Mouse (Mus musculus): ENCODE measurements around the gene Kif1c. TPM values are rescaled to one million over a fixed set of nuclear protein-coding genes. Genes with fewer than 3 reads are reported as not detected.
"Not testable (repeated sequence)": the region's sequence is repeated elsewhere in the genome, so short reads cannot be mapped to it uniquely, and the experiment has no call there.

The Kif1c gene
- total RNA-seq, 2 experiments from 2014 or later = 71.5 to 78.9 TPM

- no peak for DNase-seq (ENCODE audit: extremely low spot score in 1 of 2, low spot score in 1 of 2)
Observed at GRCm38 (mm10) chr11:70741603-70742002, 41.3 kb downstream of the Kif1c start.

DNA sequence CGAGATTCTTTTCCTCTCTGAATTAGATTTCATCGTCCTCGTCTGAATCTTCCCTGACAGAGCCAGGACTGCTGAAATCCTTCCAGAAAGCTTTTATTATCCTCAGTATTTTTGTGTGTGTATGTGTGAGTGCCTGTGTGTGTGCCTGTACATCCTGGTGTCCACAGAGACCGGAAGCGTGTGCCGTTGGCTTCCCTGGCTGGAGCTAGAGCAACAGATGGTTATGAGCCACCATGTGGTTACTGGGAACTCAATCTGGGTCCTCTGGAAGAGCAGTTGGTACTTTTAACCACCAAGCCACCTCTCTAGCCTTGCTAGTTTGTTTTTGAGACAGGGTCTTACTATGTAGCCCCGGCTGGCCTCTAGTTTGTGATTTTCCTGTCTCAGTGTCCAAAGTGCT lies 41.8 kb downstream of the Kif1c start:
- DNase-seq (ENCODE audit: extremely low spot score in 1 of 2, low spot score in 1 of 2) = no peak

GRCm38 (mm10) chr11:70742581-70743459 lies 42.5 kb downstream of the Kif1c start:
- no peak for DNase-seq (ENCODE audit: extremely low spot score in 1 of 2, low spot score in 1 of 2)

- DNase-seq (ENCODE audit: extremely low spot score in 1 of 2, low spot score in 1 of 2) = no peak
Observed at GRCm38 (mm10) chr11:70745636-70746035, 45.3 kb downstream of the Kif1c start.

- no peak for DNase-seq (ENCODE audit: extremely low spot score in 1 of 2, low spot score in 1 of 2)
Observed at GRCm38 (mm10) chr11:70747876-70748545, 47.7 kb downstream of the Kif1c start.

- DNase-seq (ENCODE audit: extremely low spot score in 1 of 2, low spot score in 1 of 2) = no peak
Observed at GRCm38 (mm10) chr11:70752337-70753017, 52.1 kb downstream of the Kif1c start.

GRCm38 (mm10) chr11:70753146-70753545 lies 52.8 kb downstream of the Kif1c start:
- no peak for DNase-seq (ENCODE audit: extremely low spot score in 1 of 2, low spot score in 1 of 2)

DNA sequence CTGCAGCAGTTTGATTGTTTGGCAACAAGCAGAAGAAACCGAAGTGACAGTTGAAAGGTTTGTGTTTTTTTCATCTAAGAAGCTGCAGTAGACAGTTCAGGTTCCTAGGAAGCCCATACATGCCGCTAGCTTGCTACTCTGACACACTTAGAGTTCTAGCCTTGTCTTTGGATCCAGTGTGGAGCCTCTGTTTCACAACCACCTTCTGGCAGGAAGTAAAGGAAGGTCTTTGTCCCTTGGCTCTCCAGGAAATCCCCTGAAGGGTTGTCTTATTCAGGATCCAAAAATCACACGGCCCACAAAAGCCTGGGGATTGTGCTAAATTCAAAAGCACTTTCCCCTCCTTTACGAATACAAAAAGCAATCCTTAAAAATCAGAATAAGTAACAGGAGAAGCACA lies 54.1 kb downstream of the Kif1c start:
- no peak for DNase-seq (ENCODE audit: extremely low spot score in 1 of 2, low spot score in 1 of 2)

GRCm38 (mm10) chr11:70754958-70755357 lies 54.6 kb downstream of the Kif1c start:
- no peak for DNase-seq (ENCODE audit: extremely low spot score in 1 of 2, low spot score in 1 of 2)

DNA sequence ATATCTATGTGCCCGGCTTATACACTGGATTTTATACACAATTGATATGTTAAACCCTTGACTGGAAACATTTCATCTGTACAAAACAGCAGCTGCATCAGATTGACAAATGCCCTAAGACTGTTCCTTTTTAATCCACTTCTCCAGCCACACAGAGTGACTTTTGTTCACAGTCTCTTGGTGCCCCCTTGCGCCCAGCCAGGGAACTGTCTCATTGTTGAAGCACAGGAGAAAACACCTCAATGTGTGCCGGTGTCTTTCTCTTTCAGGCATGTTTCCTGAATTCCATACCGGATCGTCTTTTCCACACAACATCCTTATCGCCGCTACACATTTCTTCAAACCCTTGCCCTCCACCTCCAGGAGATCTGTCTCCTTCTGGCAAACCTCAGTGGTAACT lies 55.3 kb downstream of the Kif1c start:
- DNase-seq (ENCODE audit: extremely low spot score in 1 of 2, low spot score in 1 of 2) = peak; percentile 78 to 98

DNA sequence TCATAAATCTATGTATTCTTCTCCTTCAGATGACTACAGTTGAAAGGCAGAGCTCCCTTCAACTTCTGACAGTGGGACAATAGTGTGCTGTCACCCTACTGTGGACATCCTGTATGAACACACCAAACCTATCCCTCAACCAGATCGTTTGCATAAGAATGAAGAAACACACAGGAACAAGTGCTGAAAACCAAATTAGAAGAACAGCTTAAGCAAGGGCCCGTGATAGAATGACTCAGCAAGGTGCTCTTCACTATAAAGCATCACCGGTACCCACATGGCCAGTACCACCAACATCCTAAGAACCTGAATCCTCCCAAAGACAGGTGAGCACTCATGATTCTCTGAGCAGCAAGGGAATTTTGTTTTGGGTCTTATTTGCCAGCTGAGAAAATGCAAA lies 60.1 kb downstream of the Kif1c start:
- DNase-seq (ENCODE audit: extremely low spot score in 1 of 2, low spot score in 1 of 2) = not testable (repeated sequence)

DNA sequence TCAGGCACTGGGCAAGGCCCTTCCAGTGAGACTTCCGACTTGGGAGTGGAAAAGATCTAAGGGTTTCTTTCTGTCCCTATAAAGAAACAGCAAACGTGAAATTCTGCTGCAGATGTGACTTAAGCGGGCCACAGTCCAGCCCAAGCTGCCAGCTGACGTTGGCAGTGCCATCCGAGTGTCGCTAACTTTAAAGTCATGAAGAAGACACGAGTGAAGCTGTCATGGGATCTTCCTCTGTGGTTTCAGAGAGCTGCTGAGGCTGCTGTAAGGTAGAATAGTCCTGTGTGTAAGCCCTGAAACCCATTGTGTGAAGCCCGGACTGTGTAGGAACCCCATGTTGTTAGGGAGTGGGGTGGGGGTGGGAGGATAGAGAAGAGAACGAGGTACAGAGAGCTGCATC lies 62.3 kb downstream of the Kif1c start:
- no peak for DNase-seq (ENCODE audit: extremely low spot score in 1 of 2, low spot score in 1 of 2)

- DNase-seq (ENCODE audit: extremely low spot score in 1 of 2, low spot score in 1 of 2) = no peak
Observed at GRCm38 (mm10) chr11:70763582-70763935, 63.2 kb downstream of the Kif1c start.

DNA sequence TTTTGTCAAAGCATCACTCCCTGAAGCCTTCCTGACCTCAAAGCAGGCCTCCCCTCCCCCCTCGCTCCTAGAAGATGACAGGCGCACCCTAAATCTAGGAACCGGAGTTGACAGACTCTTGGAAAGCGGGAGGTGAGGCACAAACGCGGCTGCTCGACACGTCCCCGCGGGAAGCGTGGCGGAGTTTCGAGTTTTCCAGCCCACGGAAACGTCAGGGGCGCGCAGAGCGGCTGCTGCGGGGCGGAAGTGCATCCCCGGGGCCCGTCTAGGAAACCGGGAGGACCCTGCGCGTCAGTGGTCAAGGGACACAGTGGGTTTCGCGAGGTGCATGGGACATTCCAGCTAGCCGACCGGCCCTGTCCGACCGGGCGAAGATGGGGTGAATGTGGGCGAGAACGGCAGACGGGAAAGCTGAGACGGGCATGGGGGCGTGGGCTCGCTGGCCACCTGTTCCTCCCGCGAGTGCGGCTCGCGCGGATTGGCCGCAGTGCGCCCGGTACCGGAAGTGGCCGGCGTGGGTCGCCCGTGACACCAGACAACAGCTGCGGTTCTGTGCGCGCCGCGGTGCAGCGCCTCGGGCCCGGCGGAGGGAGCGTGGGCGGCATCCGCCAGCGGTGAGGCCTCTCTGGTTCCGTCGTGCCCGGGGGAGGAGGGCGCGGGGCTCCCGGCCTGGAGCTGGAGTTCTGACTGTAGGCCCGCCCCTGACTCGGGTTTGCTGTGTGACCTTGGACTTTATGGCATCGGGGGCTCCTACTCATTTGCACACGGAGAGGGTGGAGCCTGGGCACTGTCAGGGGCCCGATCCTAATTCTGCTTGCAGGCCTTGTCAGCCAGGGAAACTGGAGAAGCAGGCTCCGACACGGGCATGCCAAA lies 63.8 kb downstream of the Kif1c start, which contains the start of gene Zfp3:
TSS of gene Zfp3 (plus strand) at position 274 of the 873 bp plus-strand sequence.
- DNase-seq (ENCODE audit: extremely low spot score in 1 of 2, low spot score in 1 of 2) = peak; percentile 64 to 77

DNA sequence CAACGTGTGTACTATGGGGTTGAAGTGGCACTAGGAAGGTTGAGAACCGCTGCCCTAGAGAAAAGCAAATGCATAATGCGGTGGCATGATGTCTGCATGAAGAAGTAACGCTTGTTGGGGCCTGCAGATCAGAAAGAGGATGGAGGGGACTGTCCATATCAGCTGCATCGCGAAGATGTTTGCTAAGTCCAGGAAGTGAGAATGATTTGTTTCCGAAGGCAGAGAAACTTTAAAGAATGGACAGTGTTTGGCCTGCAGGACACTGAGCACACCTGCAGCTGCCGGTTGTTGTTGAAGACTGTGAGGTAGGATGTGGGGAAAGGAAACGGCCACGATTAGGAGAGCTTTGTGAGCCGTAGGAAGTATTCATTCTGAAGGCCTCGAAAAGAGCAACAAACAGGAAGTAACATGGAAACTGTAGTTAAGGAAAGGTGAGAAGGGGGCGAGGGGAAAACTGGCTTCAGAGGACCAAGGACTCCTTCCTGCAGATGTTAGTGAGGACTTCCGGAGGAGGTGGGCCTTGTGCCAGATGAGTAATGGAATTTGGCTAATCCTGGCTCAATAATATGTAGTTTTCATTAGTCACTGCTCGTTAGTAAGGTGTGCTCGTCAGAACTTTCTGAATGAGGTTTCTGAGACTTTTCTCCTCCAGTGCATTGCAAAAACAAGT lies 65.6 kb downstream of the Kif1c start:
- DNase-seq (ENCODE audit: extremely low spot score in 1 of 2, low spot score in 1 of 2) = no peak

DNA sequence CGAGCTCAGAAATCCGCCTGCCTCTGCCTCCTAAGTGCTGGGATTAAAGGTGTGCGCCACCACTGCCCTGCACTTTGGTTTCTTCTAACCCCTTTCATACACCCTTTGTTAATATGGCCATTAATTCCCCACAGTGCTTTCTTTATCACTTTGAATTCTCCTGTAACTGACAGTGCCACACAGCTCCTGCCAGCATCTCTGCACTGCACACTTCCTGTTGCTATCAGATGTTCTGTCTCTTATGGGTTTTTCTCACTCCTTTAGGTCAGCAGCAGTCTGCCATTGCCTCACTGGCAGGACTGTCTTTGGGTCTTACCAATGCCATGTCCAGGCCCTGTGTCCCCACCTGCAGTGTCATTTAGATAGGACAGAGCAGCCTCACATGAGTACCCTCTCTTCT lies 70.5 kb downstream of the Kif1c start:
- no peak for DNase-seq (ENCODE audit: extremely low spot score in 1 of 2, low spot score in 1 of 2)

- DNase-seq (ENCODE audit: extremely low spot score in 1 of 2, low spot score in 1 of 2) = peak; percentile 31 to 64
Observed at GRCm38 (mm10) chr11:70776830-70777571, 76.7 kb downstream of the Kif1c start.

GRCm38 (mm10) chr11:70777634-70778033 lies 77.3 kb downstream of the Kif1c start:
- DNase-seq (ENCODE audit: extremely low spot score in 1 of 2, low spot score in 1 of 2) = no peak

GRCm38 (mm10) chr11:70778058-70778457 lies 77.7 kb downstream of the Kif1c start:
- DNase-seq (ENCODE audit: extremely low spot score in 1 of 2, low spot score in 1 of 2) = not testable (repeated sequence)
